Mouse (Mus musculus): Measurements from ENCODE around the gene Tsnaxip1.

The Tsnaxip1 gene

GRCm38 (mm10) chr8:105826861-105827848 is at the start of gene Tsnaxip1, which contains the start of gene Ranbp10:
Gene Tsnaxip1 (plus strand): TSS chr8:105827731.
Gene Ranbp10 (minus strand): TSS chr8:105827350.
- in situ Hi-C loops (cut with MboI; ENCODE audit: low pct_unique_long_range_greater_than_20kb in 1 of 2, low sequenced_read_pairs in 2 of 2, unreplicated experiment in 1 of 2) = no loop called here

- in situ Hi-C loops (cut with MboI; ENCODE audit: low pct_unique_long_range_greater_than_20kb in 1 of 2, low sequenced_read_pairs in 2 of 2, unreplicated experiment in 1 of 2) = no loop called here
Measured at GRCm38 (mm10) chr8:105777833-105778232, 49.7 kb upstream of the Tsnaxip1 start.

DNA sequence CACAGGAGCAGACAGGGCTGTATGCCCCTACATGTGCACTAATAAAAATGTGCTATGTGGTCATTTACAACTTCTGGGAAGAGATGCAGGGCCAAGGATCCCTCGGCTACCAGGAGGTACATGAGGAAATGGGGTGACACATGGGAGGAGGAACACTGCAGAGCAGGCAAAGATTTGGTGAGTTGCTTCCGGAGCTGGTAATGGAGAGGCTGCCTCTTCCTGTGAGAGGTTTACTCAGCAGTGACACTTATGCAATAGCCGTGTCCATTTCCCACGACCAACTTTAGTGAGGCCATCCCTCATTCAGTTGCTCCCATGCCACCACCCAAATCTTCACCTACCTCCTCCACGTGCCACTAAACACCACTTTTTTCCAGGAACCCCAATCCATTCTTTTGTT is 47.2 kb upstream of the Tsnaxip1 start:
- in situ Hi-C loops (cut with MboI; ENCODE audit: low pct_unique_long_range_greater_than_20kb in 1 of 2, low sequenced_read_pairs in 2 of 2, unreplicated experiment in 1 of 2) = loop anchor here in 1 of 2 experiments (5.0 kb wide), 1 partner anchor 68 kb away; no protein-coding TSS in a partner anchor

- in situ Hi-C loops (cut with MboI; ENCODE audit: low pct_unique_long_range_greater_than_20kb in 1 of 2, low sequenced_read_pairs in 2 of 2, unreplicated experiment in 1 of 2) = no loop called here
Measured at GRCm38 (mm10) chr8:105788241-105788640, 39.3 kb upstream of the Tsnaxip1 start.

- in situ Hi-C loops (cut with MboI; ENCODE audit: low pct_unique_long_range_greater_than_20kb in 1 of 2, low sequenced_read_pairs in 2 of 2, unreplicated experiment in 1 of 2) = no loop called here
Measured at GRCm38 (mm10) chr8:105788927-105789326, 38.6 kb upstream of the Tsnaxip1 start.

DNA sequence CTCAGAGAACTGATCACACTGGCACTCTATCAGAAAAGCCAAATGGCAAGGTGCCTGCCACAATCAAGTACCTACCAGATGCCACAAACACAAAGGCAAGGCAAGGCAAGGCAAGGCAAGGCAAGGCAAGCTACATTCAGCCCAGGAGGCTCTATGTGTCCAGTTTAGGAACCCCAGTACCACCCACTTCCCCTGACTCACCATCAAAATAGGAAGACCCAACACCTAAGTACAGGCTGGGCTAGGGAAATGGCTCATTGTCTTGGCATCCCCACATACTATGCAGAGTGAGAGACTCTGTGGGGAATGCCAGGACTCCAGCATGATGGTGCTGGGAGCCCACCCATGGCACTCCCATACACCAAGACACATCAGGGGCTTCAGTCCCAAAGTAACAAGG is 37.9 kb upstream of the Tsnaxip1 start:
- in situ Hi-C loops (cut with MboI; ENCODE audit: low pct_unique_long_range_greater_than_20kb in 1 of 2, low sequenced_read_pairs in 2 of 2, unreplicated experiment in 1 of 2) = no loop called here

DNA sequence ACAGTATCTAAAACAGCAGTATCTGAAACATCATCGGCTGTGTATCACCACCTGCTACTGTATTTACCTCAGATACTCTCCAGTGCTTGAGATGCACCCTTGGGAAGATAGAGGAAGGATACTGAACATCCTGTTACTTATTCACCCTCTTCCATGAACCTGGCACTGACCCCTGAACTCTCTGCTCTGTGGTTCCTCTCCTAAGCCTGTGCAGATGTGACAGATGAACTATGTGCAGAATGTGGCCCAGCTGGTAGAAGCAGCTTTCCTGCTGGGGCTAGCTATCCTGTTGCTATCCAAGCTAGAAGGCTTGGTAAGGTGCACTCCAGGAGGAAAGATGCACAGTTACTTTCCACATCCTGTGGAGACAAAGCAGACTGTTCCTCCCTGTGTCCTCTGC is 34.2 kb upstream of the Tsnaxip1 start:
- in situ Hi-C loops (cut with MboI; ENCODE audit: low pct_unique_long_range_greater_than_20kb in 1 of 2, low sequenced_read_pairs in 2 of 2, unreplicated experiment in 1 of 2) = no loop called here

GRCm38 (mm10) chr8:105794009-105794598 is 33.4 kb upstream of the Tsnaxip1 start:
- in situ Hi-C loops (cut with MboI; ENCODE audit: low pct_unique_long_range_greater_than_20kb in 1 of 2, low sequenced_read_pairs in 2 of 2, unreplicated experiment in 1 of 2) = no loop called here

GRCm38 (mm10) chr8:105795785-105796184 is 31.7 kb upstream of the Tsnaxip1 start:
- in situ Hi-C loops (cut with MboI; ENCODE audit: low pct_unique_long_range_greater_than_20kb in 1 of 2, low sequenced_read_pairs in 2 of 2, unreplicated experiment in 1 of 2) = no loop called here

- in situ Hi-C loops (cut with MboI; ENCODE audit: low pct_unique_long_range_greater_than_20kb in 1 of 2, low sequenced_read_pairs in 2 of 2, unreplicated experiment in 1 of 2) = no loop called here
Measured at GRCm38 (mm10) chr8:105798408-105798807, 29.1 kb upstream of the Tsnaxip1 start.

GRCm38 (mm10) chr8:105799091-105799812 is 28.3 kb upstream of the Tsnaxip1 start:
- in situ Hi-C loops (cut with MboI; ENCODE audit: low pct_unique_long_range_greater_than_20kb in 1 of 2, low sequenced_read_pairs in 2 of 2, unreplicated experiment in 1 of 2) = no loop called here

GRCm38 (mm10) chr8:105801153-105801904 is 26.2 kb upstream of the Tsnaxip1 start:
- in situ Hi-C loops (cut with MboI; ENCODE audit: low pct_unique_long_range_greater_than_20kb in 1 of 2, low sequenced_read_pairs in 2 of 2, unreplicated experiment in 1 of 2) = no loop called here

DNA sequence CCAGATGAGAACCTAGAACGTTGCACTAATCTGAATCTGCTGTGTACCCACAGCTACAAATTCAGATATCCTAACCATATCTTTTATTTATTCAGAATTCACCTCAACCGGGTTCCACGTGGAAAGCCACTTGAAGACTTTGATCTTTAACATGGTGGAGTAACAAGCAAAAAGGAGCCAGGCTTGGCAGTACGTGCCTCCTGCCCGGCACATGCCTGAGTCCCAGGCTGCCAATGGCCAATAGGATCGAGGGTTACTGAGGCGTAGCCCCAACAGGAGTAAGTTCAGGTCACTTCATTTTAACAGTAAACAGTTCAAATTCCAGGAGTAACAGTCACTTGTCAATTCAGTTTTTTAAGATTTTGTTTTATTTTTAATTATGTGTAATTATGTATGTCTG is 22.7 kb upstream of the Tsnaxip1 start:
- in situ Hi-C loops (cut with MboI; ENCODE audit: low pct_unique_long_range_greater_than_20kb in 1 of 2, low sequenced_read_pairs in 2 of 2, unreplicated experiment in 1 of 2) = no loop called here

DNA sequence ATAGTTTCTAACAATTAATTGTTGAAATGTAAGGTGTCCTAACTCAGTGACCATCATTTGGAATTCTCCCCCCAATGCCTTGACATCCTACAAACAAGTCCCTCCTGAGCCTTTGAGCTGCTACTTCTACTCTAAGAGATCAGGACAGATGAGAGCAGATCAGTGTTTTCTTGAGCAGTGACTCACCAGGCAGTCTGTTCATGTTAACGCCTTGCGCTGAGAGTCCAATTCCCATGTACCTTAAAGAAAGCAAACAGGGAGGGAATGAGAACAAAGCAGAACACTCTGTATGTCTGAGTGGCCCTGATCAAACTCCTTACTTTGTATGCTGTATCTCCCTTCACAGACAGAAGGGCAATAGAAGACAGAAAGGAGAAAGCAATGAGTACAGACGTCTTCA is 22.2 kb upstream of the Tsnaxip1 start:
- in situ Hi-C loops (cut with MboI; ENCODE audit: low pct_unique_long_range_greater_than_20kb in 1 of 2, low sequenced_read_pairs in 2 of 2, unreplicated experiment in 1 of 2) = no loop called here

DNA sequence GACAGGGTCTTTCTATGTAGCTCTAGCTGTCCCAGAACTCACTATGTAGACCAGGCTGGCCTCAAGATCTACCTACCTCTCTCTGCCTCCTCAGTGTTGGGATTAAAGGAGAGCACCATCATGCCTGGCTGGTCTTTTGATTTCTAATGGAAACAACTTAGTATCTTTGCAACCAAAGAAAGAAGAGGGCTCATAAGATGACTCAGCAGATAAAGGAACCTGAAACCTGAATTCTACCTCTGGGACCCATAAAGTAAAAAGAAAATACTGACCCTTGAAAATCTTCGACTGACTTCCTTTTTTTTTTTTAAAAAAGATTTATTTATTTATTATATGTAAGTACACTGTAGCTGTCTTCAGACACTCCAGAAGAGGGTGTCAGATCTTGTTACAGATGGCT is 21.6 kb upstream of the Tsnaxip1 start:
- in situ Hi-C loops (cut with MboI; ENCODE audit: low pct_unique_long_range_greater_than_20kb in 1 of 2, low sequenced_read_pairs in 2 of 2, unreplicated experiment in 1 of 2) = no loop called here

DNA sequence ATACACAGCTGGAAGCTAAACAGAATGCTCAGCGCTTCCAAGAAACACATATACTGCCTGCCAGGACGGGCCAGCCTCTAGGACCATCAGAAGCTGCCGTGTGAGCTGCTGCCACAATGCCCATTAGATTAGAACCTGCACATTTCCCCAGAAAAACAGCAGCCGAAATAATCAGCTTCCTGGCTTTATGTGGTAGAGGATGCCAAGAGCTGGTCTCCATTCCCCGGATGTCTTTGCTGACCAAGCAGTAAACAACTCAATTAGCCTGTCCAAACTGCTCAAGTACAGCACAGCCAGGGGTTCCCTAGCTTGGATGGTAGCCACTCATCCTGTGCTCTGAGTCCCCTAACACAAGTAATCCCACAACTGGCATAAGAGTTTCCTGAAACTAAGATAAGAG is 19.8 kb upstream of the Tsnaxip1 start:
- in situ Hi-C loops (cut with MboI; ENCODE audit: low pct_unique_long_range_greater_than_20kb in 1 of 2, low sequenced_read_pairs in 2 of 2, unreplicated experiment in 1 of 2) = no loop called here

- in situ Hi-C loops (cut with MboI; ENCODE audit: low pct_unique_long_range_greater_than_20kb in 1 of 2, low sequenced_read_pairs in 2 of 2, unreplicated experiment in 1 of 2) = no loop called here
Measured at GRCm38 (mm10) chr8:105808480-105808879, 19.1 kb upstream of the Tsnaxip1 start.

GRCm38 (mm10) chr8:105810245-105810786 is 17.2 kb upstream of the Tsnaxip1 start:
- in situ Hi-C loops (cut with MboI; ENCODE audit: low pct_unique_long_range_greater_than_20kb in 1 of 2, low sequenced_read_pairs in 2 of 2, unreplicated experiment in 1 of 2) = no loop called here
